Mouse (Mus musculus): ENCODE results near the gene Mgmt. TPM values are rescaled to one million over a fixed set of nuclear protein-coding genes. Genes with fewer than 3 reads are reported as not detected.
A peak's percentile ranks its signal among the peaks of the same experiment; 100 is the strongest.

The Mgmt gene
- polyA plus RNA-seq (2016; fragmentation: Nextera tagmentation; extraction: Ambion mirVana): 5.7 and 6.1 TPM in 2 replicates

GRCm38 (mm10) chr7:136894106-136894986, at the start of gene Mgmt:
Gene Mgmt (plus strand): TSS chr7:136894614.
- peaks cover 40% of the 10 kb centered on the region for H3K4me1 ChIP-seq
- WGBS: 11% methylated on average over 33 of the region's 33 CpGs
- H3K9me3 ChIP-seq: no peaks in the 10 kb centered on the region
- peak within 1 kb of the TSS; percentile 88 for H3K27ac ChIP-seq
- H3K4me3 ChIP-seq: peak within 1 kb of the TSS; percentile 59
- H3K27me3 ChIP-seq (ENCODE audit: insufficient read depth, poor library complexity, severe bottlenecking): no peaks in the 10 kb centered on the region
- DNase-seq (ENCODE audit: low spot score): peak; percentile 98
- no peaks in the 10 kb centered on the region for H3K36me3 ChIP-seq

- WGBS: 71% methylated on average over 5 of the region's 5 CpGs
- Histone ChIP-seq H3K27ac (0 out of 2 replicates have a peak overlapping the region, but pooled peaks have one; percentile 7), H3K4me1 (peaks cover 38% of the 10 kb centered on the region), H3K27me3 (ENCODE audit: insufficient read depth, poor library complexity, severe bottlenecking) (no peaks in the 10 kb centered on the region; the same call in 1 of the 2 replicates), H3K36me3 (no peaks in the 10 kb centered on the region), H3K4me3 (no peak overlapping the region), H3K9me3 (no peaks in the 10 kb centered on the region)
- no peak for DNase-seq (ENCODE audit: low spot score)
Observed at GRCm38 (mm10) chr7:136844835-136845234, 49.6 kb upstream of the Mgmt start.

- peaks cover 42% of the 10 kb centered on the region for H3K4me1 ChIP-seq
- WGBS: 53% methylated on average over 9 of the region's 9 CpGs
- no peaks in the 10 kb centered on the region for H3K9me3 ChIP-seq
- no peak overlapping the region for H3K27ac ChIP-seq
- no peaks in the 10 kb centered on the region for H3K36me3 ChIP-seq
- DNase-seq (ENCODE audit: low spot score): no peak
- H3K4me3 ChIP-seq: no peak overlapping the region
- no peaks in the 10 kb centered on the region; the same call in 1 of the 2 replicates for H3K27me3 ChIP-seq (ENCODE audit: insufficient read depth, poor library complexity, severe bottlenecking)
Observed at GRCm38 (mm10) chr7:136845321-136845720, 49.1 kb upstream of the Mgmt start.

GRCm38 (mm10) chr7:136846086-136846620, 48.3 kb upstream of the Mgmt start:
- Histone ChIP-seq H3K4me3 (no peak overlapping the region), H3K9me3 (no peaks in the 10 kb centered on the region), H3K27ac (no peak overlapping the region), H3K4me1 (peaks cover 46% of the 10 kb centered on the region), H3K36me3 (no peaks in the 10 kb centered on the region), H3K27me3 (ENCODE audit: insufficient read depth, poor library complexity, severe bottlenecking) (no peaks in the 10 kb centered on the region; the same call in 1 of the 2 replicates)
- DNase-seq (ENCODE audit: low spot score): no peak
- 67% methylated on average over 10 of the region's 10 CpGs for WGBS

- 82% methylated on average over 6 of the region's 6 CpGs for WGBS
- no peak for DNase-seq (ENCODE audit: low spot score)
- no peak overlapping the region for H3K27ac ChIP-seq
- H3K9me3 ChIP-seq: no peaks in the 10 kb centered on the region
- H3K4me3 ChIP-seq: no peak overlapping the region
- H3K36me3 ChIP-seq: no peaks in the 10 kb centered on the region
- H3K4me1 ChIP-seq: peaks cover 47% of the 10 kb centered on the region
- peaks cover 5% of the 10 kb centered on the region; the same call in 1 of the 2 replicates for H3K27me3 ChIP-seq (ENCODE audit: insufficient read depth, poor library complexity, severe bottlenecking)
Observed at GRCm38 (mm10) chr7:136847601-136848000, 46.8 kb upstream of the Mgmt start.

GRCm38 (mm10) chr7:136848761-136849160, 45.7 kb upstream of the Mgmt start:
- 77% methylated on average over 8 of the region's 8 CpGs for WGBS
- Histone ChIP-seq H3K4me1 (peaks cover 36% of the 10 kb centered on the region), H3K9me3 (no peaks in the 10 kb centered on the region), H3K27me3 (ENCODE audit: insufficient read depth, poor library complexity, severe bottlenecking) (peaks cover 5% of the 10 kb centered on the region; the same call in 1 of the 2 replicates), H3K4me3 (no peak overlapping the region), H3K36me3 (no peaks in the 10 kb centered on the region), H3K27ac (no peak overlapping the region)
- DNase-seq (ENCODE audit: low spot score): no peak

- WGBS: 85% methylated on average over 3 of the region's 3 CpGs
- no peak for DNase-seq (ENCODE audit: low spot score)
- no peak overlapping the region for H3K27ac ChIP-seq
- H3K4me3 ChIP-seq: no peak overlapping the region
- H3K36me3 ChIP-seq: no peaks in the 10 kb centered on the region
- peaks cover 5% of the 10 kb centered on the region; the same call in 1 of the 2 replicates for H3K27me3 ChIP-seq (ENCODE audit: insufficient read depth, poor library complexity, severe bottlenecking)
- no peaks in the 10 kb centered on the region for H3K9me3 ChIP-seq
- peaks cover 26% of the 10 kb centered on the region for H3K4me1 ChIP-seq
Observed at GRCm38 (mm10) chr7:136849811-136850210, 44.6 kb upstream of the Mgmt start.

GRCm38 (mm10) chr7:136850339-136850738, 44.1 kb upstream of the Mgmt start:
- 53% methylated on average over 5 of the region's 5 CpGs for WGBS
- Histone ChIP-seq H3K4me3 (no peak overlapping the region), H3K4me1 (peaks cover 23% of the 10 kb centered on the region), H3K9me3 (no peaks in the 10 kb centered on the region), H3K36me3 (no peaks in the 10 kb centered on the region), H3K27me3 (ENCODE audit: insufficient read depth, poor library complexity, severe bottlenecking) (peaks cover 5% of the 10 kb centered on the region; the same call in 1 of the 2 replicates), H3K27ac (no peak overlapping the region)
- no peak for DNase-seq (ENCODE audit: low spot score)

- Histone ChIP-seq H3K27ac (no peak overlapping the region), H3K4me3 (no peak overlapping the region), H3K4me1 (peaks cover 19% of the 10 kb centered on the region), H3K9me3 (no peaks in the 10 kb centered on the region), H3K36me3 (no peaks in the 10 kb centered on the region), H3K27me3 (ENCODE audit: insufficient read depth, poor library complexity, severe bottlenecking) (peaks cover 5% of the 10 kb centered on the region; the same call in 1 of the 2 replicates)
- DNase-seq (ENCODE audit: low spot score): no peak
- WGBS: 40% methylated on average over 8 of the region's 8 CpGs
Observed at GRCm38 (mm10) chr7:136851946-136852345, 42.5 kb upstream of the Mgmt start.

GRCm38 (mm10) chr7:136852721-136853120, 41.7 kb upstream of the Mgmt start:
- DNase-seq (ENCODE audit: low spot score): no peak
- peaks cover 5% of the 10 kb centered on the region; the same call in 1 of the 2 replicates for H3K27me3 ChIP-seq (ENCODE audit: insufficient read depth, poor library complexity, severe bottlenecking)
- H3K4me1 ChIP-seq: peaks cover 19% of the 10 kb centered on the region
- H3K4me3 ChIP-seq: no peak overlapping the region
- no peaks in the 10 kb centered on the region for H3K36me3 ChIP-seq
- 50% methylated on average over 4 of the region's 4 CpGs for WGBS
- H3K27ac ChIP-seq: no peak overlapping the region
- H3K9me3 ChIP-seq: no peaks in the 10 kb centered on the region

- Histone ChIP-seq H3K4me3 (no peak overlapping the region), H3K9me3 (no peaks in the 10 kb centered on the region), H3K27ac (no peak overlapping the region), H3K27me3 (ENCODE audit: insufficient read depth, poor library complexity, severe bottlenecking) (peaks cover 6% of the 10 kb centered on the region; the same call in 1 of the 2 replicates), H3K36me3 (no peaks in the 10 kb centered on the region), H3K4me1 (peaks cover 15% of the 10 kb centered on the region)
- WGBS: 32% methylated on average over 7 of the region's 7 CpGs
- no peak for DNase-seq (ENCODE audit: low spot score)
Observed at GRCm38 (mm10) chr7:136864677-136865463, 29.5 kb upstream of the Mgmt start.

GRCm38 (mm10) chr7:136865876-136866275, 28.5 kb upstream of the Mgmt start:
- Histone ChIP-seq H3K4me1 (peaks cover 15% of the 10 kb centered on the region), H3K27me3 (ENCODE audit: insufficient read depth, poor library complexity, severe bottlenecking) (peaks cover 9% of the 10 kb centered on the region; the same call in 1 of the 2 replicates), H3K36me3 (no peaks in the 10 kb centered on the region), H3K27ac (no peak overlapping the region), H3K9me3 (no peaks in the 10 kb centered on the region), H3K4me3 (no peak overlapping the region)
- DNase-seq (ENCODE audit: low spot score): no peak
- WGBS: 94% methylated on average over 4 of the region's 4 CpGs

All from heart, embryonic 10.5 days (tissue).